Mouse (Mus musculus) CH12.LX (cell line): ENCODE measurements around the gene Ppp6r1. TPM values are rescaled to one million over a fixed set of nuclear protein-coding genes. Genes with fewer than 3 reads are reported as not detected.

ENCODE experiments used
- DNase-seq: peaks from one replicate; pipeline ENCODE4 v3.0.0-alpha.2; 2013; ENCODE audit errors: extremely low read depth
- H3K27ac ChIP-seq: 2 replicates; pipeline ENCODE4 v1.5.1; 2012; ENCODE audit warnings: low read depth, mild to moderate bottlenecking, control low read depth, moderate library complexity; ENCODE audit not compliant: insufficient read depth
- H3K27me3 ChIP-seq: replicated peaks from 2 replicates; pipeline ENCODE3; 2012; ENCODE audit warnings: inconsistent platforms
- H3K36me3 ChIP-seq, 2 experiments: replicated peaks in 1 of 2; 2 replicates each; pipeline versions ENCODE3 to v1.6.1; 2012; ENCODE audit warnings: inconsistent platforms in 1 of 2, low read length in 1 of 2, mild to moderate bottlenecking in 1 of 2, mixed read lengths in 1 of 2, moderate library complexity in 1 of 2; ENCODE audit not compliant: control insufficient read depth in 1 of 2, insufficient read depth in 1 of 2
- H3K4me1 ChIP-seq, 2 experiments: 2 replicates each; pipeline ENCODE4 v1.6.1; 2012; ENCODE audit warnings: inconsistent platforms in 1 of 2, moderate library complexity in 1 of 2; ENCODE audit not compliant: insufficient read depth in 2 of 2, control insufficient read depth in 1 of 2
- H3K4me2 ChIP-seq: 2 replicates; pipeline ENCODE4 v1.6.1; 2012; ENCODE audit warnings: low read depth, mild to moderate bottlenecking, control low read depth; ENCODE audit not compliant: poor library complexity, insufficient read depth, severe bottlenecking
- H3K4me3 ChIP-seq, 3 experiments: fragments of 150-350 bp in 1 of 3; sonication (generic) in 1 of 3; replicated peaks in 1 of 3; 2 replicates each; pipeline versions ENCODE3 to v1.5.1; 2011 to 2012; ENCODE audit warnings: low read depth in 2 of 3, low read length in 2 of 3, mild to moderate bottlenecking in 2 of 3, moderate library complexity in 2 of 3, control low read depth in 1 of 3, improper control_type of control experiment in 1 of 3, inconsistent platforms in 1 of 3, mixed read lengths in 1 of 3; ENCODE audit not compliant: poor library complexity in 1 of 3
- H3K79me2 ChIP-seq: replicated peaks from 2 replicates; pipeline ENCODE4 v1.6.1; 2012; ENCODE audit warnings: mild to moderate bottlenecking, moderate library complexity; ENCODE audit not compliant: control insufficient read depth, poor library complexity, insufficient read depth, severe bottlenecking; ENCODE audit errors: extremely low read depth
- H3K9ac ChIP-seq: 2 replicates; pipeline ENCODE4 v1.6.1; 2012; ENCODE audit warnings: low read depth, mild to moderate bottlenecking, control low read depth, moderate library complexity; ENCODE audit not compliant: insufficient read depth
- H3K9me3 ChIP-seq: replicated peaks from 2 replicates; pipeline ENCODE3; 2012; ENCODE audit warnings: low read length, inconsistent platforms, mixed read lengths
- CHD1 ChIP-seq: IDR thresholded peaks from 2 replicates; pipeline ENCODE4 v1.6.1; 2012; ENCODE audit warnings: low read depth, low read length, improper control_type of control experiment, inconsistent platforms
- CHD2 ChIP-seq: IDR thresholded peaks from 2 replicates; pipeline ENCODE4 v1.6.1; 2011; ENCODE audit warnings: low read length, improper control_type of control experiment
- ELF1 ChIP-seq: IDR thresholded peaks from 2 replicates; pipeline ENCODE4 v1.6.1; 2014; ENCODE audit warnings: low read depth, mild to moderate bottlenecking, inconsistent platforms, low read length, improper control_type of control experiment
- EP300 ChIP-seq: IDR thresholded peaks from 2 replicates; pipeline ENCODE4 v1.6.1; 2011; ENCODE audit warnings: low read length, improper control_type of control experiment
- ETS1 ChIP-seq: conservative IDR thresholded peaks from 2 replicates; pipeline ENCODE4 v1.6.1; 2012; ENCODE audit warnings: low read depth, mild to moderate bottlenecking, inconsistent platforms, low read length, improper control_type of control experiment, moderate library complexity
- GABPA ChIP-seq: IDR thresholded peaks from 2 replicates; pipeline ENCODE4 v1.6.1; 2012; ENCODE audit warnings: low read depth, low read length, improper control_type of control experiment, inconsistent platforms; ENCODE audit not compliant: insufficient replicate concordance
- IRF4 ChIP-seq: IDR thresholded peaks from 2 replicates; pipeline ENCODE4 v1.6.1; 2014; ENCODE audit warnings: low read depth, mild to moderate bottlenecking, inconsistent platforms, low read length, improper control_type of control experiment
- MXI1 ChIP-seq: IDR thresholded peaks from 2 replicates; pipeline ENCODE4 v1.6.1; 2011; ENCODE audit warnings: mild to moderate bottlenecking, low read depth, low read length, improper control_type of control experiment
- MYC ChIP-seq: IDR thresholded peaks from 2 replicates; pipeline ENCODE4 v1.6.1; 2011; ENCODE audit warnings: low read depth, mild to moderate bottlenecking, improper control_type of control experiment, low read length
- NRF1 ChIP-seq: IDR thresholded peaks from 2 replicates; pipeline ENCODE4 v1.6.1; 2014; ENCODE audit warnings: low read depth, mild to moderate bottlenecking, inconsistent platforms, low read length, improper control_type of control experiment, moderate library complexity
- POLR2A ChIP-seq: IDR thresholded peaks from 2 replicates; pipeline ENCODE4 v1.6.1; 2011; ENCODE audit warnings: low read depth, mild to moderate bottlenecking, improper control_type of control experiment, low read length
- RCOR1 ChIP-seq: conservative IDR thresholded peaks from 2 replicates; pipeline ENCODE4 v1.6.1; 2012; ENCODE audit warnings: low read depth, mild to moderate bottlenecking, inconsistent platforms, low read length, improper control_type of control experiment
- SIN3A ChIP-seq: IDR thresholded peaks from 2 replicates; pipeline ENCODE4 v1.6.1; 2012; ENCODE audit warnings: low read length, improper control_type of control experiment, inconsistent platforms
- USF1 ChIP-seq: IDR thresholded peaks from 2 replicates; pipeline ENCODE4 v1.6.1; 2014; ENCODE audit warnings: low read depth, mild to moderate bottlenecking, inconsistent platforms, low read length, improper control_type of control experiment
- USF2 ChIP-seq: conservative IDR thresholded peaks from 2 replicates; pipeline ENCODE4 v1.6.1; 2011; ENCODE audit warnings: low read depth, low read length, improper control_type of control experiment
- ZNF384 ChIP-seq: IDR thresholded peaks from 2 replicates; pipeline ENCODE4 v1.6.1; 2012; ENCODE audit warnings: low read depth, low read length, improper control_type of control experiment, inconsistent platforms
- dilution Hi-C: fragments of 300-500 bp; cut with MboI; formaldehyde crosslinking; loops from 2 replicates; pipeline ENCODE4 v1.14.3; 2020; ENCODE audit warnings: low sequenced_read_pairs; ENCODE audit not compliant: extremely low pct_unique_long_range_greater_than_20kb, extremely low pct_ligation_motif_present
- in situ Hi-C: fragments of 300-500 bp; cut with MboI; formaldehyde crosslinking; loops from 3 replicates; pipeline ENCODE4 v1.14.3; 2019; ENCODE audit warnings: low sequenced_read_pairs, low pct_ligation_motif_present, low pct_unique_long_range_greater_than_20kb, mixed read lengths
- polyA plus RNA-seq: library from polyadenylated mRNA; unstranded; fragments of >175 nt; gene quantifications from 2 replicates; pipeline ENCODE4 v1.2.1, GENCODE M21; 2012; ENCODE audit warnings: low read depth; ENCODE audit not compliant: insufficient read length
- total RNA-seq, 2 experiments: library from RNA; depleted of rRNA; stranded (reverse); fragments of 300-350 nt in 1 of 2; fragments of >200 nt in 1 of 2; gene quantifications; 2 replicates each; pipeline ENCODE4 v1.2.3; 2012 to 2014

The Ppp6r1 gene
- total and polyA plus RNA-seq, 3 experiments = 59.2 to 118 (median 85.6) TPM

GRCm38 (mm10) chr7:4653780-4654179 is 5.0 kb downstream of the Ppp6r1 start (continued):
- TF ChIP-seq MXI1 = no peak; the same call in 1 of the 2 replicates
- no peak for TF ChIP-seq USF1
- 0 out of 2 replicates have a peak, but pooled peaks have one; percentile 17 for TF ChIP-seq ETS1
- TF ChIP-seq RCOR1 = no peak
- peak; percentile 18; the same call in 1 of the 2 replicates for TF ChIP-seq SIN3A
- TF ChIP-seq GABPA = no peak
- TF ChIP-seq, all 38 proteins: peak for 11

- Histone ChIP-seq H3K9me3 (no peaks in the 10 kb centered on the region), H3K27ac (peak overlapping the region; percentile 78), H3K36me3 (peaks cover 13 to 33% of the 10 kb centered on the region in 2 experiments), H3K9ac (peak overlapping the region; percentile 75; the same call in 1 of the 2 replicates), H3K79me2 (peaks cover 72% of the 10 kb centered on the region), H3K4me3 (peak overlapping the region; percentile 8 to 50 (median 40)), H3K4me1 (peaks cover 21 to 61% of the 10 kb centered on the region in 2 experiments), H3K27me3 (no peaks in the 10 kb centered on the region), H3K4me2 (peak overlapping the region; percentile 90)
- DNase-seq = peak; percentile 55
- in situ Hi-C loops = no loop called here
- 0 out of 2 replicates have a peak, but pooled peaks have one; percentile 10 for TF ChIP-seq POLR2A
- TF ChIP-seq EP300 = peak; percentile 44; the same call in 1 of the 2 replicates
- TF ChIP-seq MYC = no peak
- peak; percentile 49 for TF ChIP-seq MXI1
- TF ChIP-seq ETS1 = no peak
- peak; percentile 22; the same call in 1 of the 2 replicates for TF ChIP-seq IRF4
- no peak for TF ChIP-seq NRF1
- no peak for TF ChIP-seq USF2
- dilution Hi-C loops = no loop called here
Observed at GRCm38 (mm10) chr7:4653351-4653750, 5.5 kb downstream of the Ppp6r1 start.

- H3K36me3 ChIP-seq = peaks cover 13 to 39% of the 10 kb centered on the region in 2 experiments
Observed at GRCm38 (mm10) chr7:4652726-4653125, 6.1 kb downstream of the Ppp6r1 start.

More at GRCm38 (mm10) chr7:4652726-4653125, 6.1 kb downstream of the Ppp6r1 start:
- Histone ChIP-seq H3K79me2 (peaks cover 72% of the 10 kb centered on the region), H3K9me3 (no peaks in the 10 kb centered on the region), H3K4me3 (peak overlapping the region in 1 of 3 experiments; percentile 40), H3K27me3 (no peaks in the 10 kb centered on the region), H3K4me1 (peaks cover 21 to 67% of the 10 kb centered on the region in 2 experiments), H3K4me2 (peak overlapping the region; percentile 90), H3K27ac (peak overlapping the region; percentile 35), H3K9ac (peak overlapping the region; percentile 75; the same call in 1 of the 2 replicates)
- in situ Hi-C loops (no loop called here), dilution Hi-C loops (no loop called here)
- no peak for DNase-seq
- peak; percentile 73; the same call in 1 of the 2 replicates for TF ChIP-seq SIN3A
- TF ChIP-seq ZNF384 = 0 out of 2 replicates have a peak, but pooled peaks have one; percentile 6
- no peak for TF ChIP-seq POLR2A
- peak; percentile 3; the same call in 1 of the 2 replicates for TF ChIP-seq MXI1
- no peak for TF ChIP-seq CHD1
- no peak for TF ChIP-seq ELF1
- TF ChIP-seq CHD2 = no peak
- no peak for TF ChIP-seq IRF4
